Mouse (Mus musculus) lung, postnatal 25 days (tissue): Measurements from ENCODE around the gene Ccdc85b.
A peak's percentile ranks its signal among the peaks of the same experiment; 100 is the strongest.
"Not testable (repeated sequence)": the region's sequence is repeated elsewhere in the genome, so short reads cannot be mapped to it uniquely, and the experiment has no call there.

Source experiments
- DNase-seq: peaks from one replicate; pipeline ENCODE4 v3.0.0; 2022; ENCODE audit warnings: low spot score

Gene Ccdc85b

DNA sequence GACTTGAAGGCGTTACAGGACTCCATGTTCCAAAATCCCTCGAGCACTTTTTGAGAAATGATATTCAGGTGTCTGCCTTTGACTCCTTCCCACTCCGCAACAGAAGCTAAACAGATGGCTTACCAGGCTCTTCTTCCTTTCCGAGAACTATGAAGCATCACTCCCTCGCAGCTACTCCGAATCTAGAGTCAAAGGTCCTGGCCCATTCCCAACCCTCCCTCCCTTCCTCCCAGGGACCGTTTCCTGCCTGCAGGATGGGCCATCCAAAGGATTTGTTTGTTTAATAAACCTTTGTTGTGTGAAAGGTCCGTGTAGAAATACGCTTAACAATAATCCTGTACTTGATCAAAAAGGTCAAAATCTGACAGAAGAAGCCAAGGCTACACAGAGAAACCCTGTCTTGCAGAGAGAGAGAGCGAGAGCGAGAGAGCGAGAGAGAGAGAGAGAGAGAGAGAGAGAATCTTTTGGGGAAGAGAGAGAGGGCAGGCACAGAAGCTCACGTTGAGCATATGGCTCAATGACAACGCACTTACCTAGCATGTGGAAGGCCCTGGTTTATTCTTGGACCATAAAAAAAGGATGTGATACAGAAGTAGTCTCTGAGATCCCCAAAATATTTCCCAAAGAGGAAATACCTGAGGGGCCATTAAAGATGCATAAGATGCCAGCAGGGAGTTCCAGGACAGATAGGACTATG is at the start of gene Ccdc85b:
Ccdc85b (minus strand) TSS at position 149 of the 697 bp plus-strand sequence.
- no peak for DNase-seq

GRCm38 (mm10) chr19:5503687-5504086 is 46.0 kb upstream of the Ccdc85b start, which contains the start of gene 1700020D05Rik:
Gene 1700020D05Rik (minus strand): TSS chr19:5503787.
- no peak for DNase-seq

GRCm38 (mm10) chr19:5500330-5500875 is 42.7 kb upstream of the Ccdc85b start:
- no peak for DNase-seq

DNA sequence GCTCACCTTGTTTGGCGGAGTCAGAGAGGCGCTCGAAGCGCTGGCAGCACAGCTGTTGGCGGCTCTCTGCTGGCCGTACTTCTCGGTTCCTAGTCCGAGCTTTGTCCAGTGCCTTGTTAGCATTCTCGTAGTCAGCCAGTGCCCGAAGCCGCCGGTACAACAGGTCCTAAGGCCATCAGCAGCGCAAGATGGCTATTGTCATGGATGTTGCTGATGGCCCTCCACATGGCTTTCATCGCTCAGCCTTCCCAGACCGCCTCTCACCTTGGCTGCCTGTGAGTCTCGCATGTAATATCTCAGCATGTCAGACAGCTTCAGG is 38.3 kb upstream of the Ccdc85b start:
- DNase-seq, result no peak

- DNase-seq, result no peak
These were observed 37.8 kb upstream of the Ccdc85b start for GRCm38 (mm10) chr19:5495353-5496051.

- DNase-seq, result no peak
These were observed 36.6 kb upstream of the Ccdc85b start for GRCm38 (mm10) chr19:5494314-5494713.

- DNase-seq, result not testable (repeated sequence)
These were observed 35.6 kb upstream of the Ccdc85b start for GRCm38 (mm10) chr19:5493301-5493721.

GRCm38 (mm10) chr19:5492641-5493040 is 34.9 kb upstream of the Ccdc85b start:
- no peak for DNase-seq

- peak; percentile 91 for DNase-seq
These were observed 33.4 kb upstream of the Ccdc85b start for GRCm38 (mm10) chr19:5490898-5491708.

GRCm38 (mm10) chr19:5490313-5490897 is 32.7 kb upstream of the Ccdc85b start, which contains the start of gene Cfl1:
Gene Cfl1 (plus strand): TSS chr19:5490455.
- peak; percentile 97 for DNase-seq

- not testable (repeated sequence) for DNase-seq
These were observed 32.0 kb upstream of the Ccdc85b start for GRCm38 (mm10) chr19:5489721-5490120.

- DNase-seq, result peak; percentile 99
These were observed 31.3 kb upstream of the Ccdc85b start for GRCm38 (mm10) chr19:5488878-5489571.

GRCm38 (mm10) chr19:5487768-5488550 is 30.3 kb upstream of the Ccdc85b start, which contains the start of gene Mus81:
Gene Mus81 (minus strand): TSS chr19:5488402.
- peak; percentile 98 for DNase-seq

GRCm38 (mm10) chr19:5486771-5487170 is 29.1 kb upstream of the Ccdc85b start:
- DNase-seq, result no peak

GRCm38 (mm10) chr19:5486286-5486685 is 28.6 kb upstream of the Ccdc85b start:
- peak; percentile 62 for DNase-seq

DNA sequence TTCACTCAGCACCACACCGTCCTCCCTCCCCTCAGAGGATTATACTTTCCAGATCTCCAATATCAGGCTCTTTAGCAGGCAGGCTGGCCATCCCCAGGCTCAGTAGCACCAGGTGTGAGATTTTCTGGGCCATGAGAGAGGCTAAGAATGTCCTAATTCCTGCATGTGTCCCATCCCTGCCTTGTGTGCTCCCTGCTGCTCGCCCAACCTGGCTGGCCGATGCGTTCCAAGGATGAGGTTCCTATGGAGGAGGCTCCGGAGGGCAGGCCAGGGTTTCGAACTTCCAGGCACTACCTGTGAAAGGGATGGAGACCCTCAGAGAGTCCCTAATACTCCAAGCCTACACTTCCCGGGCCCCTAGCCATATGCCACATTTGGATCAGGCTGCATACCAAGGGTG is 28.1 kb upstream of the Ccdc85b start:
- DNase-seq, result no peak

DNA sequence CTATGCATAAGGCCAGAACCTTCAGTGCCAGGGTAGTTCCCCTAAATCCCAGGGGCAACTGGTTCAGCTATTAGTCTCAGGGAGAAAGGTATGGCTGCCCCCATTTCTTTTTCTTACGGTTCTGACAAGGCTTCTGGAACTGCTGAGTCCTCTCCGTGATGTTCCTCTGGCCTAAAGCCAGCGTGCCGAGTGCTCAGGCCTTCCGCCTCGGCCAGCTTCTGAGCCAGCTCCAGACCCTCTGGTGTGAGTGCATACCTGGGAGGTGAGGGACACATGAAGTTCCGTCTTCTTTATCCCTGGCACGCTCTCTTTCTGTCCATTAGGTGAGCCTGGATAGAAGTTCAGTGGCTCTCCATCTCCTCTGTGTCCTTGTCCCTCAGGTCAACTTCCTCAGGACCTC is 27.7 kb upstream of the Ccdc85b start:
- no peak for DNase-seq

DNA sequence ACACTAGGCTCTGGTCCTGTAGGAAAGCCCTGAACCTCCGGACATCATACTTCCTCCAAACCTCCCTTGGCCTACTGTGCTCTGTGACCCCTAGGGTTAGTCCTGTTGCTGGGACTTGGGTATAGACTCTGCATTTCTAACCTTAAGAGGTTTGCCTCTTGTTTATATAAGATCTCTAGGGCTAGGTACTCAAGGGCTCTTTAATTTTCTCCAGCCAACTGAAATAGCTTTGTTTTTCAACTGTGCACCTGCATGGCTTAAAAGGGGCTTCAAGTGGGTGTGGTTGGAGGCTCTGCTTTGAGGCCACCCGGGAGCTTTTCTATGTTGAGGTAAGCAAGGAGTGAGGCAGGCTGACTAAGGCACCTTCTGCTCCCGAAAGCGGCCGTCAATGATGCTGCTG is 26.8 kb upstream of the Ccdc85b start:
- DNase-seq, result no peak

- DNase-seq, result no peak
These were observed 26.0 kb upstream of the Ccdc85b start for GRCm38 (mm10) chr19:5483386-5484359.
